Mouse (Mus musculus) kidney, embryonic 15.5 days (tissue): ENCODE results near the gene Marf1. TPM values are rescaled to one million over a fixed set of nuclear protein-coding genes. Genes with fewer than 3 reads are reported as not detected.

Experiments used
- ATAC-seq: fragments of 200-750 bp; cut with Nextera tagmentation; replicated peaks from 2 replicates; pipeline ENCODE4 v1.8.0; 2017; ENCODE audit warnings: moderate TSS enrichment; ENCODE audit not compliant: low FRiP score
- H3K27ac ChIP-seq: fragments of 300-500 bp; sonication (generic); 2 replicates; pipeline ENCODE4 v1.5.1; 2015; ENCODE audit warnings: mild to moderate bottlenecking, inconsistent platforms
- H3K27me3 ChIP-seq: fragments of 300-500 bp; sonication (generic); 2 replicates; pipeline ENCODE4 v1.6.1; 2015; ENCODE audit warnings: inconsistent platforms
- H3K36me3 ChIP-seq: fragments of 300-500 bp; sonication (generic); 2 replicates; pipeline ENCODE4 v1.6.1; 2015; ENCODE audit warnings: inconsistent platforms
- H3K4me1 ChIP-seq: fragments of 300-500 bp; sonication (generic); 2 replicates; pipeline ENCODE4 v1.6.1; 2015; ENCODE audit warnings: inconsistent platforms
- H3K4me2 ChIP-seq: fragments of 300-500 bp; sonication (generic); 2 replicates; pipeline ENCODE4 v1.6.1; 2015; ENCODE audit warnings: moderate library complexity, mild to moderate bottlenecking, inconsistent platforms
- H3K4me3 ChIP-seq: fragments of 300-500 bp; sonication (generic); replicated peaks from 2 replicates; pipeline ENCODE4 v1.5.1; 2015; ENCODE audit warnings: mild to moderate bottlenecking, inconsistent platforms
- H3K9ac ChIP-seq: fragments of 300-500 bp; sonication (generic); 2 replicates; pipeline ENCODE4 v1.6.1; 2015; ENCODE audit warnings: mild to moderate bottlenecking, inconsistent platforms
- H3K9me3 ChIP-seq: fragments of 300-500 bp; sonication (generic); replicated peaks from 2 replicates; pipeline ENCODE4 v1.6.1; 2016; ENCODE audit warnings: inconsistent platforms
- WGBS: fragments of 180-500 bp; shearing (Covaris S2); methylation state at CpG from one replicate; pipeline ENCODE4 v1.1.7; 2015; ENCODE audit warnings: mixed read lengths; 5-methylcytosine and 5-hydroxymethylcytosine counted together
- polyA plus RNA-seq: library from polyadenylated mRNA; unstranded; fragments of >200 nt; fragmentation: Nextera tagmentation; extraction: Ambion mirVana; gene quantifications from 2 replicates; pipeline ENCODE4 v1.2.1, GENCODE M21; 2015

Gene Marf1
- polyA plus RNA-seq, 1 experiment from 2014 or later, result 16.8 TPM

GRCm38 (mm10) chr16:14131838-14132237, 31.3 kb downstream of the Marf1 start:
- no peak for ATAC-seq

GRCm38 (mm10) chr16:14131376-14131775, 31.8 kb downstream of the Marf1 start:
- H3K36me3 ChIP-seq, result peaks cover 100% of the 10 kb centered on the region
- 84% methylated on average over 3 of the region's 3 CpGs for WGBS

More at GRCm38 (mm10) chr16:14131838-14132237, 31.3 kb downstream of the Marf1 start:
- Histone ChIP-seq H3K9ac (no peak overlapping the region), H3K4me2 (no peak overlapping the region), H3K27me3 (no peaks in the 10 kb centered on the region), H3K9me3 (no peaks in the 10 kb centered on the region), H3K4me1 (no peaks in the 10 kb centered on the region), H3K4me3 (no peak overlapping the region), H3K36me3 (peaks cover 100% of the 10 kb centered on the region), H3K27ac (no peak overlapping the region)
- 90% methylated on average over 5 of the region's 5 CpGs for WGBS

GRCm38 (mm10) chr16:14130796-14131195, 32.4 kb downstream of the Marf1 start:
- Histone ChIP-seq H3K4me1 (no peaks in the 10 kb centered on the region), H3K9me3 (no peaks in the 10 kb centered on the region), H3K27me3 (no peaks in the 10 kb centered on the region), H3K27ac (no peak overlapping the region), H3K36me3 (peaks cover 100% of the 10 kb centered on the region), H3K9ac (no peak overlapping the region), H3K4me2 (no peak overlapping the region), H3K4me3 (no peak overlapping the region)
- no peak for ATAC-seq
- WGBS, result 88% methylated on average over 7 of the region's 7 CpGs

More at GRCm38 (mm10) chr16:14131376-14131775, 31.8 kb downstream of the Marf1 start:
- ATAC-seq, result no peak
- Histone ChIP-seq H3K4me2 (no peak overlapping the region), H3K9me3 (no peaks in the 10 kb centered on the region), H3K4me3 (no peak overlapping the region), H3K27me3 (no peaks in the 10 kb centered on the region), H3K27ac (no peak overlapping the region), H3K9ac (no peak overlapping the region), H3K4me1 (no peaks in the 10 kb centered on the region)

GRCm38 (mm10) chr16:14128977-14129376, 34.2 kb downstream of the Marf1 start:
- H3K36me3 ChIP-seq, result peaks cover 100% of the 10 kb centered on the region
- no peak overlapping the region for H3K9ac ChIP-seq
- no peak overlapping the region for H3K4me2 ChIP-seq
- no peaks in the 10 kb centered on the region for H3K9me3 ChIP-seq
- no peak overlapping the region for H3K27ac ChIP-seq
- H3K4me1 ChIP-seq, result no peaks in the 10 kb centered on the region
- no peaks in the 10 kb centered on the region for H3K27me3 ChIP-seq
- no peak overlapping the region for H3K4me3 ChIP-seq
- no peak for ATAC-seq

- Histone ChIP-seq H3K9ac (no peak overlapping the region), H3K4me3 (no peak overlapping the region), H3K9me3 (no peaks in the 10 kb centered on the region), H3K36me3 (peaks cover 100% of the 10 kb centered on the region), H3K4me2 (no peak overlapping the region), H3K27ac (no peak overlapping the region), H3K27me3 (no peaks in the 10 kb centered on the region), H3K4me1 (no peaks in the 10 kb centered on the region)
- 81% methylated on average over 1 of the region's 1 CpGs for WGBS
- ATAC-seq, result no peak
Observed at GRCm38 (mm10) chr16:14125253-14125652, 37.9 kb downstream of the Marf1 start.

GRCm38 (mm10) chr16:14124709-14125108, 38.4 kb downstream of the Marf1 start:
- Histone ChIP-seq H3K27ac (no peak overlapping the region), H3K4me3 (no peak overlapping the region), H3K27me3 (no peaks in the 10 kb centered on the region), H3K4me2 (no peak overlapping the region), H3K4me1 (no peaks in the 10 kb centered on the region), H3K9me3 (no peaks in the 10 kb centered on the region), H3K36me3 (peaks cover 98% of the 10 kb centered on the region), H3K9ac (no peak overlapping the region)
- no peak for ATAC-seq
- WGBS, result 92% methylated on average over 7 of the region's 7 CpGs

DNA sequence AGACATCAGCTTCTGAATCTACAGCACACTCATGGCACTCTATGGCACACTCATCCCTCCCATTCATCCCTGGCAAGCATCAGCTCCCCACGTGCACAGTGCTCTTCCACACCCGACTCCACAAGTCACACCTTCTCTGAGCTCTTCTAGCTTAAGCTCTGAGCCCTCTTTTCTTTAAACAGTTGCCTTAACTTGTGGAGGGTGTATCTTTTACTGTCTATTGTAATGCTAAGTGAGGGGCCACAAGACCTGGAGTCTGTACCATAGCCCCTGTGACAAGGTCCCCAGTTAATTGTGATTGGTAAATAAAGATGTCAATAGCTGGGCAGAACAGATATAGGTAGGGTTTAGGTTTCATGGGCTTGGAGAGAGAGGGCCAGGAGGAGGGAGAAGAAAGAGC, 39.2 kb downstream of the Marf1 start:
- ATAC-seq, result no peak
- WGBS, result 78% methylated on average over 2 of the region's 2 CpGs
- Histone ChIP-seq H3K27me3 (no peaks in the 10 kb centered on the region), H3K9ac (no peak overlapping the region), H3K9me3 (no peaks in the 10 kb centered on the region), H3K4me2 (no peak overlapping the region), H3K4me3 (no peak overlapping the region), H3K4me1 (no peaks in the 10 kb centered on the region), H3K36me3 (peaks cover 94% of the 10 kb centered on the region), H3K27ac (no peak overlapping the region)

GRCm38 (mm10) chr16:14122586-14122985, 40.6 kb downstream of the Marf1 start:
- ATAC-seq, result no peak
- Histone ChIP-seq H3K4me1 (no peaks in the 10 kb centered on the region), H3K27ac (no peak overlapping the region), H3K9me3 (no peaks in the 10 kb centered on the region), H3K9ac (no peak overlapping the region), H3K4me2 (no peak overlapping the region), H3K36me3 (peaks cover 91% of the 10 kb centered on the region), H3K4me3 (no peak overlapping the region), H3K27me3 (no peaks in the 10 kb centered on the region)

GRCm38 (mm10) chr16:14121563-14121962, 41.6 kb downstream of the Marf1 start:
- peaks cover 91% of the 10 kb centered on the region for H3K36me3 ChIP-seq
- H3K9me3 ChIP-seq, result no peaks in the 10 kb centered on the region
- 93% methylated on average over 7 of the region's 7 CpGs for WGBS
- no peaks in the 10 kb centered on the region for H3K4me1 ChIP-seq
- no peak overlapping the region for H3K4me3 ChIP-seq
- no peak for ATAC-seq
- H3K4me2 ChIP-seq, result no peak overlapping the region
- no peak overlapping the region for H3K27ac ChIP-seq
- H3K9ac ChIP-seq, result no peak overlapping the region
- H3K27me3 ChIP-seq, result no peaks in the 10 kb centered on the region

- H3K9ac ChIP-seq, result no peak overlapping the region
- WGBS, result 96% methylated on average over 5 of the region's 5 CpGs
- no peaks in the 10 kb centered on the region for H3K4me1 ChIP-seq
- H3K4me2 ChIP-seq, result no peak overlapping the region
- peaks cover 91% of the 10 kb centered on the region for H3K36me3 ChIP-seq
- no peak overlapping the region for H3K27ac ChIP-seq
- no peaks in the 10 kb centered on the region for H3K9me3 ChIP-seq
- no peaks in the 10 kb centered on the region for H3K27me3 ChIP-seq
- ATAC-seq, result no peak
- H3K4me3 ChIP-seq, result no peak overlapping the region
Observed at GRCm38 (mm10) chr16:14120941-14121340, 42.2 kb downstream of the Marf1 start.

GRCm38 (mm10) chr16:14117299-14117698, 45.9 kb downstream of the Marf1 start:
- no peak overlapping the region for H3K9ac ChIP-seq
- peaks cover 86% of the 10 kb centered on the region for H3K36me3 ChIP-seq
- no peaks in the 10 kb centered on the region for H3K4me1 ChIP-seq
- H3K4me2 ChIP-seq, result no peak overlapping the region
- no peaks in the 10 kb centered on the region for H3K27me3 ChIP-seq
- 87% methylated on average over 2 of the region's 2 CpGs for WGBS
- H3K9me3 ChIP-seq, result no peaks in the 10 kb centered on the region
- no peak overlapping the region for H3K27ac ChIP-seq
- ATAC-seq, result no peak
- H3K4me3 ChIP-seq, result no peak overlapping the region

- no peak overlapping the region for H3K27ac ChIP-seq
- no peak overlapping the region for H3K4me3 ChIP-seq
- H3K9me3 ChIP-seq, result no peaks in the 10 kb centered on the region
- H3K4me2 ChIP-seq, result no peak overlapping the region
- no peak for ATAC-seq
- H3K36me3 ChIP-seq, result peaks cover 91% of the 10 kb centered on the region
- no peaks in the 10 kb centered on the region for H3K4me1 ChIP-seq
- no peak overlapping the region for H3K9ac ChIP-seq
- WGBS, result 90% methylated on average over 3 of the region's 3 CpGs
- no peaks in the 10 kb centered on the region for H3K27me3 ChIP-seq
Observed at GRCm38 (mm10) chr16:14112742-14113141, 50.4 kb downstream of the Marf1 start.

DNA sequence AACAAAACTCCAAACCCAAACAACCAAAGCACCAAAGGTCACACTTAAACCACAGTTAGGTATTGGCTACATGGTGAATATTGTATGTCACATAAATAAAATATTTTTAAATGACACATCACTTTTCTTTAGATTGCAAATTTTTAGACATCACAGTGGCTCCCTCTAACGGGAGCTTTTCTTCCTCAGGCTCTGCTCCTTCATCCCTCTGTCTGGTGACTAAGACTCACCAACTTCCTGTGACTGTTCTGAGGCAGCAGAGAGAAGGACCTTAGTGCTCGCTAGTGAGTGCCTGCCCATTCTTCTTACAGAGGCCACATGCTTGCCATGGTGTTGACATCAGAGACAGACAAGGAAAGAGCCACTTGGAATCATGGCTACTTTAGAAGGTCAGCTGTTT, 51.0 kb downstream of the Marf1 start:
- H3K9me3 ChIP-seq, result no peaks in the 10 kb centered on the region
- 76% methylated on average over 2 of the region's 2 CpGs for WGBS
- H3K4me2 ChIP-seq, result no peak overlapping the region
- no peak overlapping the region for H3K27ac ChIP-seq
- H3K4me1 ChIP-seq, result no peaks in the 10 kb centered on the region
- peaks cover 85% of the 10 kb centered on the region for H3K36me3 ChIP-seq
- no peak for ATAC-seq
- no peaks in the 10 kb centered on the region for H3K27me3 ChIP-seq
- no peak overlapping the region for H3K4me3 ChIP-seq
- no peak overlapping the region for H3K9ac ChIP-seq
